Mouse (Mus musculus): ENCODE results near the gene Zfp185. TPM values are rescaled to one million over a fixed set of nuclear protein-coding genes. Genes with fewer than 3 reads are reported as not detected.
A peak's percentile ranks its signal among the peaks of the same experiment; 100 is the strongest.
"Not testable (repeated sequence)": the region's sequence is repeated elsewhere in the genome, so short reads cannot be mapped to it uniquely, and the experiment has no call there.

The Zfp185 gene
- total RNA-seq, 1 experiment from 2014 or later, result not detected

DNA sequence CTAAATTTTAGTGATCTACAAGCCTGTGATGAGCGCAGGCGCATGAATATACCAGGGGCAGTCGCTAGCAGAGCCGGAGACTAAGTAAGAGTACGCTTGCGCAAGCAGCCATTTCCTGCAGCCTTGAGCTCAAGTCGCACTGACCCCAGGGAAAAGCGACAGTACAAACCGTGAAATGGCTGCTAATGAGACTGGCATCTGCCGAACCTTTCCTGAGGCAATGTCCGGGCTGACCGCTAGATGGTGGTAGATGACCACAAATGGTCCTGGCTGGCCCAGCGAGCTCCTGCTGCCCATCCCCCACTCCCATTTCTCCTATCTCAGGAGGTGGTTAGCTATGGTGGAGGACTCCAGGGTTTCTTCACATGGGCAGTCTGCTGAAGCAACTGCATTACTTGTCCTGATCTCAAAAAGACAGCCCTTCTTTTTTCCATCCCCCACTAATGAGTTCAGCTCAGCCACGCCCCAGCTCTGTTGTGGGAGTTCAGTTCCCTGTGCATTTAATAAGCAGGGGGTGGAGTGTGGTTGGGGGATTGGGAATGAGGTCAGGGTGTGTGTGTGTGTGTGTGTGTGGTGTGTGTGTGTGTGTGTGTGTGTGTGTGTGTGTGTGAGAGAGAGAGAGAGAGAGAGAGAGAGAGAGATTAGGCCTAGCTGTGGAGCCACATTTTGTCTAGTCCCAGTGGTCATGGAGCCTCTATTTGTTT lies 66.9 kb downstream of the Zfp185 start:
- peak; percentile 99 for ATAC-seq (replicated peaks; ENCODE audit: insufficient number of reproducible peaks, low FRiP score, low TSS enrichment, poor library complexity, severe bottlenecking)

DNA sequence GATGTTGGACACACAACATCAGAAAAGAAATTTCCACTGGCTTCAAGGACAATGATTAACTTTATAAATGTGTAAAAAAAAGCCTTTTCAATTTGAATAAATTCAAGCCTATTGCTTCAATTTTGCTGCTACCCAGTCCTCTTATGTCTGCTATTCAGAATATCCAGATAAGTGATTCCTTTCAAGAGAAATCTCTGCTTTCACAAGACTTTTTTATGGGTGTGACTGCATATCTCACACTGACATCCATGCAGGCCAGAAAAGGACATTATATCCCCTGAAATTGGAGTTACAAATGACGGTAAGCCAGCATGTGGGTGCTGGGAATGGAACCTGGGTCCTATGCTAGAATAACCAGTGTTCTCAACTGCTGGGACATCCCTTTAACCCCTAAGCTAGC lies 74.4 kb downstream of the Zfp185 start:
- ATAC-seq (replicated peaks; ENCODE audit: insufficient number of reproducible peaks, low FRiP score, low TSS enrichment, poor library complexity, severe bottlenecking), result no peak

DNA sequence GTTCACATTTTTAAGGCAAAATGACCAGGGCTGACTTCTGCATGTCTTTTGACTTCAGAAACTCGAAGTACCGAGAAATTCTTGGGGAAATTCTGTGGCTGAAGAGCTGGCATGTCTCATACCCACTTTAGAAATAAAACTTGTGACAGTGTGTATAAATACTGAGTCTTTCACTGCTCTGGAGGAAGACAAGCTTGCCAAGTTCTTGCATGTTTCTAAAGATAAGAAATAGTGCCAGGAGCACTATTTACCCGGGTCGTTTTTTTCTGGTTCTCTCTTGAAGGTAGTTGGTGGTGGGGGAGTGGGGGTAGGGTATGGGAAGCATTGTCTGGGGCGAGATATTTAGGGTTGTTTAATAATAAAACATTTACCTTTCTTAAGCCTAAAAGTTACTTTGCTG lies 75.2 kb downstream of the Zfp185 start:
- no peak for ATAC-seq (replicated peaks; ENCODE audit: insufficient number of reproducible peaks, low FRiP score, low TSS enrichment, poor library complexity, severe bottlenecking)

GRCm38 (mm10) chrX:73063512-73064414 lies 76.6 kb downstream of the Zfp185 start:
- ATAC-seq (replicated peaks; ENCODE audit: insufficient number of reproducible peaks, low FRiP score, low TSS enrichment, poor library complexity, severe bottlenecking), result no peak

- no peak for ATAC-seq (replicated peaks; ENCODE audit: insufficient number of reproducible peaks, low FRiP score, low TSS enrichment, poor library complexity, severe bottlenecking)
Measured at GRCm38 (mm10) chrX:73064415-73064793, 77.3 kb downstream of the Zfp185 start, which contains the start of gene Pnma3. Pnma3 (plus strand) TSS chrX:73064787.

DNA sequence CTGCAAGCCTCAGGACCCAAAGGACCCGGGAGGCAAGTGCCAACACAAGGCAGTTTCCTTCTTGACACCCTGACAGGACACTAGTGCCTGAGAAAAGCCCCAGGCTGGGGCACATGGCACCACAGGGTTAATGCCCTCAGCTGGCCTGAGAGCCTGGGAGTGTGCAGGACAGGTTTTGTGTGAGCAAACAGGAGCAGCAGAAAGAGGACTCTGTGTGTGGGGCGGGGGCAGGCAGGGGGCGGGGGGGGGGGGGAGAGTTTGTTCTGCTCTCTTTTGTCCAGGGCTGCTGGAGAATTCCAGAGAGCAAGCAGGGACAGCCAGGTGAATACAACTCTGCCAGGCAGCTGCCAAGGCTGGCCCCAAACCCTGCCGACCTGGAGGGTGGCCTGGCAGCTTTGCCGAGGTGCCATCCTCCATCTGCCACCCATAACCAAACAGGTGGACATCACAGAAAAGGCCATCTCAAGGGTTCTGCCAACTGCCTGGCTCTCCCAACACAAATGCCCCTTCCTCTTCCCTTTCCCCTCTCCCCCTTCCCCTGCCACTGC lies 79.7 kb downstream of the Zfp185 start:
- not testable (repeated sequence) for ATAC-seq (replicated peaks; ENCODE audit: insufficient number of reproducible peaks, low FRiP score, low TSS enrichment, poor library complexity, severe bottlenecking)

Other genes starting within 250 kb of the Zfp185 start
- not detected in 3 replicates for gene Gabrq, start 162.2 kb upstream of the Zfp185 start, total RNA-seq (2017)
- 80.1 to 104 TPM (median 92.7 TPM) in 3 replicates for gene Cetn2, start 68.9 kb upstream of the Zfp185 start, total RNA-seq (2017)
- gene Nsdhl, start 68.8 kb upstream of the Zfp185 start, total RNA-seq (2017), result 9.2 to 12.5 TPM (median 10.4 TPM) in 3 replicates
- gene Pnma5, start 49.8 kb downstream of the Zfp185 start, total RNA-seq (2017), result not detected in 3 replicates
- gene Pnma3, start 77.4 kb downstream of the Zfp185 start, total RNA-seq (2017), result not detected in 3 replicates
- 10.5 to 20.8 TPM (median 17.3 TPM) in 3 replicates for gene Xlr4a, start 95.1 kb downstream of the Zfp185 start, total RNA-seq (2017)
- not detected in 3 replicates for gene Xlr3a, start 109.8 kb downstream of the Zfp185 start, total RNA-seq (2017)
- gene Gm14685, start 129.7 kb downstream of the Zfp185 start, total RNA-seq (2017), result 0.11 to 0.29 TPM in 2 of 3 replicates, not detected in the other
- gene Xlr5b, start 161.5 kb downstream of the Zfp185 start, total RNA-seq (2017), result not detected in 3 replicates
- gene DXBay18, start 162.1 kb downstream of the Zfp185 start, total RNA-seq (2017), result not detected in 3 replicates
- gene Spin2d, start 189.7 kb downstream of the Zfp185 start, total RNA-seq (2017), result not detected in 3 replicates
- gene Xlr3b, start 204.9 kb downstream of the Zfp185 start, total RNA-seq (2017), result 13.7 to 20.2 TPM (median 19.5 TPM) in 3 replicates
- gene Xlr4b, start 227.0 kb downstream of the Zfp185 start, total RNA-seq (2017), result 25.8 to 58.7 TPM (median 33.4 TPM) in 3 replicates
- 2.7 to 6.9 TPM (median 4.8 TPM) in 3 replicates for gene F8a, start 241.0 kb downstream of the Zfp185 start, total RNA-seq (2017)